Mouse (Mus musculus) ES-Bruce4 (cell line): ENCODE data around the gene Otulin. TPM values are rescaled to one million over a fixed set of nuclear protein-coding genes. Genes with fewer than 3 reads are reported as not detected.

Source experiments
- H3K27ac ChIP-seq: 2 replicates; pipeline ENCODE4 v1.5.1; 2012; ENCODE audit warnings: low read length, inconsistent platforms; ENCODE audit not compliant: insufficient read depth
- H3K27me3 ChIP-seq: 2 replicates; pipeline ENCODE4 v1.6.1; 2012; ENCODE audit warnings: mild to moderate bottlenecking, low read length, inconsistent platforms; ENCODE audit not compliant: control insufficient read depth, poor library complexity, insufficient read depth, severe bottlenecking
- H3K36me3 ChIP-seq: 2 replicates; pipeline ENCODE4 v1.6.1; 2012; ENCODE audit warnings: inconsistent platforms, mild to moderate bottlenecking, low read length, moderate library complexity; ENCODE audit not compliant: control insufficient read depth, poor library complexity, insufficient read depth, severe bottlenecking
- H3K4me1 ChIP-seq: one replicate; pipeline ENCODE4 v1.8.1; 2011; ENCODE audit warnings: low read length; ENCODE audit not compliant: control insufficient read depth, insufficient read depth
- H3K4me3 ChIP-seq: 2 replicates; pipeline ENCODE4 v1.5.1; 2011; ENCODE audit warnings: low read depth, mild to moderate bottlenecking, low read length
- H3K9ac ChIP-seq: 2 replicates; pipeline ENCODE4 v1.6.1; 2012; ENCODE audit warnings: low read depth, mild to moderate bottlenecking, inconsistent platforms; ENCODE audit not compliant: poor library complexity, severe bottlenecking
- H3K9me3 ChIP-seq: replicated peaks from 2 replicates; pipeline ENCODE4 v1.6.1; 2012; ENCODE audit warnings: mild to moderate bottlenecking, low read length, inconsistent platforms; ENCODE audit not compliant: control insufficient read depth, poor library complexity, insufficient read depth, severe bottlenecking
- CTCF ChIP-seq: IDR thresholded peaks from one replicate; pipeline ENCODE4 v1.8.1; 2011; ENCODE audit warnings: low read depth, low read length
- EP300 ChIP-seq: IDR thresholded peaks from 2 replicates; pipeline ENCODE4 v1.6.1; 2011; ENCODE audit warnings: low read depth, low read length; ENCODE audit not compliant: insufficient read depth
- POLR2A ChIP-seq: IDR thresholded peaks from one replicate; pipeline ENCODE4 v1.8.1; 2011; ENCODE audit warnings: low read length; ENCODE audit not compliant: insufficient read depth
- polyA plus RNA-seq: library from polyadenylated mRNA; stranded (reverse); fragments of >200 nt; gene quantifications from 2 replicates; pipeline ENCODE4 v1.2.4, GENCODE M21; 2011; ENCODE audit warnings: low read depth; ENCODE audit not compliant: missing spikeins, insufficient read depth, insufficient read length

The Otulin gene
- polyA plus RNA-seq, 1 experiment: 17.3 TPM

DNA sequence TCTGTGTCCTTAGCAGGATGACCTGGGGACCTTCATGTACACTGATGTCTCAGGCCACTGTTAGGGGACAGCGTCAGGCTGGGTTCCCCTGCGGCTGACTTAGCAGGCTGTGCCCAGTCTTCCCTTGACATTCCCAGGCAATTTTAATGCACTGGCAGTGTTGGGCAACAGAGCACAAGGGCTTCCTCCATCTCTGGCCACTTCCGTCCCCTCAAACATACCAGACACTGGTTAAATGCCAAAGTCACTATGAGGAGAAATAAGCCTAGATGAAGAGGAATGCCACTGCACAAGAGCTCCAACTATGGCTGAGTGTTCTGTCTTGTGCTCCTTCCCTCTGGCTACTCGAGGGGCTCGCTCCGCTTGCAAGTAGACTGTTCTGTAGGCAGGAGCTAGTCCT lies 42.7 kb upstream of the Otulin start:
- no peaks in the 10 kb centered on the region for H3K27me3 ChIP-seq
- no peak overlapping the region for H3K4me3 ChIP-seq
- H3K4me1 ChIP-seq: no peaks in the 10 kb centered on the region
- H3K9me3 ChIP-seq: 0 out of 2 replicates have a peak, but pooled peaks cover 2% of the 10 kb centered on the region
- no peaks in the 10 kb centered on the region for H3K36me3 ChIP-seq
- H3K9ac ChIP-seq: no peak overlapping the region
- TF ChIP-seq CTCF (no peak), POLR2A (no peak), EP300 (no peak)
- H3K27ac ChIP-seq: no peak overlapping the region

DNA sequence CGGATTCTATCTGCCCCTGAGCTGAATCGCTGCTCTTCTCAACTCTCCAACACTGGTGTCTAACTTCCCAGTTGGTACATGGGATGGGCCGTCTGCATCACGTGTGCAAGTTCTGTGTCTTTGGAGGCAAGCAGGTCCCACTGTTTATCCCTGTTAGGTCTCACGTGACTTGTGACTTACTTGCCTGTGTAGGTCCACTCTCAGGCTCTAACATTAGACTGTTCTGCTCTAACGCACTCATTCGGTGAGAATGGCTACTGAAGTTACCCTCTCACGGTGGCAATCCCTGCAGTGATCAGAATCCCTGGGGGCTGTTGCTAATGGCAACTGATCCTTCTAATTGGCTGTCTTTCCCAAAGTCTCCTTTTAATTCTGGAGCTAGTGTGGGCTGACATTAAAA lies 41.8 kb upstream of the Otulin start:
- H3K36me3 ChIP-seq: no peaks in the 10 kb centered on the region
- no peak overlapping the region for H3K9ac ChIP-seq
- no peak overlapping the region for H3K27ac ChIP-seq
- no peaks in the 10 kb centered on the region for H3K4me1 ChIP-seq
- no peaks in the 10 kb centered on the region for H3K27me3 ChIP-seq
- H3K9me3 ChIP-seq: 0 out of 2 replicates have a peak, but pooled peaks cover 2% of the 10 kb centered on the region
- H3K4me3 ChIP-seq: no peak overlapping the region
- no peak for TF ChIP-seq CTCF
- TF ChIP-seq EP300: no peak

DNA sequence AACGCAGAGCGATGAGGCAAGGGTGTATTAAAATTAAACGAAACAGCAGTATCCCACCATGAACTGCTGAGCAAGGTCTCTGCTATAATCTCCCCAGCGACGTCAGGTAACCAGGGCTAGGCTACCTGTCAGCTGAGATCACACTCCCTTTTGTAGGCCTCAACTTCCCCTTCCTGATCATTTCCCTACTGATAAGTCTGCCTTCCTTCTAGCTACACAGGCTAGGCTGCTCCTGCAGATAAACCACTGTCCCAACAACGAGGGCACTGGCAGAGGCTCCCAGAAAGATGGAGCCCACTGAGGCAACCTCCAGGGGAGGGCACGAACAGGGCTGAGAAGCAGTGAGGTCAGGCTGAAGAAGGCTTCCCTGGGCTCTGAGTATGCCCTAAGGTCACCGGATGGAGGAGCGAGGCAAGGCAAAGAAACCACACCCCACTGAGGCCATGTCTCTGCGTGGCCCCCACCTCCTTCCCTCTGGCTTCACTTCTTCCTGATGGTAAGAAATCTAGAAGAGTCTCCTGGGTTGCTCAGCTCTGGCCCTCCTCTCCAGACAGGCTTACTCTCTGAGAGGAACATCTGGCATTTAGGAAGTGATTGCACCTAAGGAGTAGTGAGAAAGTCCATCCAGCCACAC lies 41.2 kb upstream of the Otulin start:
- Histone ChIP-seq H3K4me1 (no peaks in the 10 kb centered on the region), H3K36me3 (no peaks in the 10 kb centered on the region), H3K9me3 (0 out of 2 replicates have a peak, but pooled peaks cover 2% of the 10 kb centered on the region), H3K27ac (no peak overlapping the region), H3K9ac (no peak overlapping the region), H3K4me3 (no peak overlapping the region), H3K27me3 (no peaks in the 10 kb centered on the region)
- TF ChIP-seq POLR2A (no peak), CTCF (no peak), EP300 (no peak)

DNA sequence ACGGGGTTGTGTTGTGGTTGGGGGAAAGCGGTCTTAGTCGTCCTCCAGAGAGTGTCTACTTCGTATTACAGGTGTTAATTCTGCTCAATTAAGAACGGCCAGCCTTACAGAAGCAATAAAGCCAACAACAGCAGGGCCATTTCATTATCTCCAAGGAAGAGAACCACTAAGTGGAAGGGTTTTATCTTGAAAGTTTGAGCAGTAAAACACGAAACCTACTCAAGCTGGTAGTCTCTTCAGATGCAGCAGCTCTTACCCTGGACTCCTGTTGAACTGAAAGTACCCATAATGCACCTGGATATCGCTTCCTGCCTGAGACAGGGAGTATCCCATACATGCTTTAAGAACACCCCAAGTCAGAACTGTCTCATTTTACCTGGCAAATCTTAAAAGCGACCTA lies 40.2 kb upstream of the Otulin start:
- 0 out of 2 replicates have a peak, but pooled peaks cover 2% of the 10 kb centered on the region for H3K9me3 ChIP-seq
- no peaks in the 10 kb centered on the region for H3K36me3 ChIP-seq
- no peaks in the 10 kb centered on the region for H3K27me3 ChIP-seq
- H3K27ac ChIP-seq: no peak overlapping the region
- TF ChIP-seq POLR2A (no peak), CTCF (no peak), EP300 (no peak)
- H3K4me3 ChIP-seq: no peak overlapping the region
- H3K4me1 ChIP-seq: no peaks in the 10 kb centered on the region
- H3K9ac ChIP-seq: no peak overlapping the region

DNA sequence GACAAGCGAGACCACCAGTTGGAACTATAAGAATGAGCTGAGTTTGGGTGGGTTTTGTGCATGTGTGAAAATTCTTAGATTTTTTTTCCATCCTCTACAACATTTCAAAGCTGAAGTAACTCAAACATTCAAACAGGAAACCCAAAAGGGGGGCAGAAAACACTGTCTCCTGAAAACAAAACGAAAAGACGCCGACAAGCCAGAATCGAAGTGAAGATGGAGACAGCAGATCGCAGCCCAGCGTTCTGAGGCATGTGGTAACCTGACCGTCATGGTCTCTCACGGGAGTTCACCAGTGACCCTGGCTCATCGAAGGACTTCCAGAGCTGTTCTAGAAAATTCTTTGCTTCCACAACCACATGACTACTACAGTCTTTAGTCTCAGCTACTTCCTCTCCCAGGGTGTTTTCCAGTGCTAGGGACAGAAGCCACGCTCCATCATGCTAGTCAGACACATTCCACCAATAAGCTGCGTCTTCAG lies 39.5 kb upstream of the Otulin start:
- peaks cover 3% of the 10 kb centered on the region for H3K4me1 ChIP-seq
- H3K9me3 ChIP-seq: 0 out of 2 replicates have a peak, but pooled peaks cover 2% of the 10 kb centered on the region
- H3K36me3 ChIP-seq: no peaks in the 10 kb centered on the region
- H3K4me3 ChIP-seq: no peak overlapping the region
- no peak for TF ChIP-seq EP300
- no peak for TF ChIP-seq CTCF
- TF ChIP-seq POLR2A: no peak
- no peaks in the 10 kb centered on the region for H3K27me3 ChIP-seq
- no peak overlapping the region for H3K27ac ChIP-seq
- no peak overlapping the region for H3K9ac ChIP-seq

DNA sequence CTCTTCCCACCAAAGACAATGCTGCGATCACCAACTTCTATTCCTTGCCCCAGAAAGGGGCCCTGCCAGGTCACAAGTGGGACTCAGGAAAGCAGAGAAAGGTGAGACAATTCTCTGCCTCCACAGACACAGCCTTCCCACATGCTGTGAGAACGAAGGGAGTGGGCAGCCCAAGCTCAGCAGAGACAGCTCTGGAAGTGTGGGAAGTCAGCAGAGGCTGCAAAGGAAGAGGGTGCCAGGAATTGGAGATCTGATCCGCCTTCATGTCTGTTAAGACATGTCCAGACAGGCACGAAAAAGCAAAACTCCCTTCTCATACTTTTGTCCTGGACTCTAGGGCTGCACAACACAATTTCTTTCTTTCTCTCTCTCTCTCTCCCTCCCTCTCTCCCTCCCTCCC lies 38.8 kb upstream of the Otulin start:
- no peak overlapping the region for H3K27ac ChIP-seq
- H3K9me3 ChIP-seq: 0 out of 2 replicates have a peak, but pooled peaks cover 2% of the 10 kb centered on the region
- no peak overlapping the region for H3K4me3 ChIP-seq
- no peak overlapping the region for H3K9ac ChIP-seq
- H3K36me3 ChIP-seq: no peaks in the 10 kb centered on the region
- TF ChIP-seq CTCF (no peak), POLR2A (no peak), EP300 (no peak)
- H3K4me1 ChIP-seq: peaks cover 3% of the 10 kb centered on the region
- no peaks in the 10 kb centered on the region for H3K27me3 ChIP-seq
